Mouse (Mus musculus) cerebellum, adult 2 months (tissue): ENCODE data around the gene Npas3. TPM values are rescaled to one million over a fixed set of nuclear protein-coding genes. Genes with fewer than 3 reads are reported as not detected.

Source experiments
- DNase-seq, 2 experiments: peaks; one replicate each; pipeline ENCODE4 v3.0.0; 2021
- H3K27ac ChIP-seq: fragments of 200-500 bp; 2 replicates; pipeline ENCODE4 v1.5.1; 2012; ENCODE audit warnings: low read length, control low read depth, inconsistent platforms; ENCODE audit not compliant: insufficient read depth
- H3K27me3 ChIP-seq: fragments of 200-500 bp; 2 replicates; pipeline ENCODE4 v1.6.1; 2012; ENCODE audit warnings: inconsistent platforms, mild to moderate bottlenecking, low read length, moderate library complexity; ENCODE audit not compliant: control insufficient read depth, insufficient read depth
- H3K4me1 ChIP-seq: fragments of 200-500 bp; 2 replicates; pipeline ENCODE4 v1.6.1; 2011; ENCODE audit warnings: low read length; ENCODE audit not compliant: control insufficient read depth, insufficient read depth
- H3K4me3 ChIP-seq: fragments of 200-500 bp; replicated peaks from 2 replicates; pipeline ENCODE3; 2011; ENCODE audit warnings: mild to moderate bottlenecking, low read depth, low read length, control low read depth; ENCODE audit not compliant: insufficient read depth
- CTCF ChIP-seq: fragments of 200-500 bp; IDR thresholded peaks from 2 replicates; pipeline ENCODE4 v1.5.1; 2011; ENCODE audit warnings: low read depth, mild to moderate bottlenecking, control low read depth, low read length, moderate library complexity, borderline replicate concordance; ENCODE audit not compliant: insufficient read depth
- POLR2A ChIP-seq: fragments of 200-500 bp; IDR thresholded peaks from 2 replicates; pipeline ENCODE4 v1.6.1; 2011; ENCODE audit warnings: low read length, control low read depth, borderline replicate concordance; ENCODE audit not compliant: insufficient read depth
- WGBS: fragments of 180-500 bp; shearing (Covaris S2); methylation state at CpG from one replicate; pipeline ENCODE4 v1.1.7; 2018; 5-methylcytosine and 5-hydroxymethylcytosine counted together
- polyA plus RNA-seq: library from polyadenylated mRNA; depleted of rRNA; stranded (reverse); fragments of >200 nt; gene quantifications from 2 replicates; pipeline ENCODE4 v1.2.3, GENCODE M21; 2012

Gene Npas3
- polyA plus RNA-seq, 1 experiment, result 13.3 TPM

DNA sequence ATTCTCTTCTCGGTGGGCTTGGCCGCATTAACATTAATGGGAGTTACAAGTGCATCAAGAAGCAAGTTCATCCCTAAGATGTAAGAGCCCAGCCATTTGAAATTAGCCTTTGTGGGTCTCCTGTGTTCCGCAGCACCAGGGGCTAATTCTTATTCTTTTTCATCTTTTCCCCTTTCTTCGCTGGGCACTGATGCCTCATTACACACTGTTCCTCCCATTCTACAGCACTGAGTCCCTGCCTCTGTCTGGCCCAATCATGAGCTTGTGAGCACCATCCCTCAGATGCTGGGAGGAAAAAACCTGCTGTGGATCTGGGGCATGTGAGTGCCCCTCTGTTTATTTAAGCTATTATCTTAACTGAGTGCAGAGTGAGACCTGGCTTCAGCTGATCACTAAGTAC, 633.2 kb downstream of the Npas3 start:
- Histone ChIP-seq H3K4me3 (no peak overlapping the region), H3K27ac (no peak overlapping the region), H3K4me1 (no peaks in the 10 kb centered on the region), H3K27me3 (no peaks in the 10 kb centered on the region; the same call in 1 of the 2 replicates)
- DNase-seq, result no peak
- 91% methylated on average over 4 of the region's 4 CpGs for WGBS
- TF ChIP-seq CTCF (no peak), POLR2A (no peak)

DNA sequence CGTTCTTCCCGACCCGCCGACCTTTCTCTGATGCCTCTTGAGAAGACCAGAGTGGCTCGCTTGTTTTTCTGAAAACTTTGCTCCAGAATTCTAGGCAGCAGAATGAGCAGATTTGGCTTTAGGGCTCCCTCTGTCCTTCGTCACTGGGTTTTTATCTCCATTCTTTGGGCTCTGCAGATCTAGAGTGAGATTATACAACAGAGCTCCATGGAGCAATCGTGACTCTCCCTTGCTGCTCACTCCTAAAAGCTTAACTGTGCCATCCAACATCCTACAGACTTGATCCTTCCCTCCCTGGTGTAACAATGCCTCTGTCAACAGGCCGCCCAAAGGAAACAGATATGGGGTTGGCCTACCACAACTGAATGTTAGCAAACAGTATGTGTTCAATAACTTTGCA, 634.4 kb downstream of the Npas3 start:
- no peaks in the 10 kb centered on the region for H3K4me1 ChIP-seq
- 94% methylated on average over 8 of the region's 8 CpGs for WGBS

DNA sequence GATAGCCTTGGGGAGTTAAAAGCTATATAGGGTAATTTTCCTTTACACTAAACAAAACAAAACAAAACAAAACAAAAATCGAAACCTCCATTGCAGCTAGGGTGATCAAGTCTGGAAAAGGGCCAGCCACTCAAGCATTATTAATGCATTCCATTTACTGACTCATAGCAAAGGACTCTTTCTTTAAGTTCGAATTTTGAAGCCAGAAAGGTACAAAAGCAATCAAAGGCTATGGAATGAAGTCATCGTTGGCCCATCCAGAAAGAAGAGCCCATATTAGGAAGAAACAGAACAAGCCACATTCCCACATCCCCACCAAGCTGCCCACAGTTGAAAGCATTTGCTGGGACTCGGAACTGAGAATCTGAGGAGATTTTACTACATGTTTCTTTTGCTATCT, 640.1 kb downstream of the Npas3 start:
- Histone ChIP-seq H3K27ac (no peak overlapping the region), H3K27me3 (no peaks in the 10 kb centered on the region; the same call in 1 of the 2 replicates), H3K4me3 (no peak overlapping the region), H3K4me1 (no peaks in the 10 kb centered on the region)
- WGBS, result 43% methylated on average over 4 of the region's 4 CpGs
- TF ChIP-seq POLR2A (no peak), CTCF (no peak)
- DNase-seq, result no peak

More for the DNA sequence above, 634.4 kb downstream of the Npas3 start:
- Histone ChIP-seq H3K27me3 (no peaks in the 10 kb centered on the region; the same call in 1 of the 2 replicates), H3K27ac (no peak overlapping the region), H3K4me3 (no peak overlapping the region)
- no peak for DNase-seq
- TF ChIP-seq POLR2A (no peak), CTCF (no peak)

DNA sequence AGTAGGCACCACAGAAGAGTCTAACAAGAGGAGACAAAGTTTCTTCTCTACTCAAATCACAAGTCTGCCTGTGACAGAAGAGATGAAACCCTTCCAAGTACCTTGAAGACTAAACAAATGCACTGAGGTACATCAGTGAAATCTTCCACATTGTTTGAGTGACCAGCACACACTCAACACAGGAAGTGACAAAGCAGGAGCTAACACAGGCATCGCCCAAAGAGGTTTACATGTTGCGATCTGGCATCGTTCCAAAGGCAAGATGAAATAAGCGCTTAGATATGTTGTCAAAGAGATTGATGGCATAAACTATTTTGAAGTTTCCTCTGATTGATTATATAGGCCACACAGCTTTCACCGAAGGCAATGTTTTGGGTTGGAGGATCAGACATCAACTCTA, 647.4 kb downstream of the Npas3 start:
- Histone ChIP-seq H3K27me3 (no peaks in the 10 kb centered on the region), H3K4me3 (no peak overlapping the region), H3K4me1 (no peaks in the 10 kb centered on the region), H3K27ac (no peak overlapping the region)
- no peak for TF ChIP-seq CTCF
- TF ChIP-seq POLR2A, result no peak
- WGBS, result 96% methylated on average over 5 of the region's 5 CpGs
- no peak for DNase-seq

DNA sequence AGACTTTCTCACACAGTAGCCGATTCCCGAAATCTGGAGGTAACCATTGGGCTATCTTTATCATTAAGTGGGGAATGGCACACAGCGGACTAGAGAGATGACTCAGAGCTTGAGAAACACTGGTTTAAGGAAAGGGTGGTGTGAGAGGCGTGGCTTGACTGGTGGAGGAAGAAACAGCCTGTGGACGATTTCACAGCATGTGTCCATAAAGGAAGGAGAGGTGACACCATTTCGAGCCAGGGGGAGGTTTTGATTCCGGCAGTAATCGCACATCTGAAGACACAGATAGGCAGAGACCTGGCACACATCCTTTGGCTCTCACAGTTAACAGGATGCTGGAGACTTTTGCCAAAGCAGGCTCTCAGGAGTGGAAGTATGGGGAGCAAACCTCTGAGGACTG, 660.3 kb downstream of the Npas3 start:
- no peak for DNase-seq
- H3K27ac ChIP-seq, result no peak overlapping the region
- no peaks in the 10 kb centered on the region for H3K4me1 ChIP-seq
- no peak overlapping the region for H3K4me3 ChIP-seq
- H3K27me3 ChIP-seq, result no peaks in the 10 kb centered on the region
- WGBS, result 44% methylated on average over 8 of the region's 8 CpGs
- TF ChIP-seq POLR2A, result no peak
- no peak for TF ChIP-seq CTCF

DNA sequence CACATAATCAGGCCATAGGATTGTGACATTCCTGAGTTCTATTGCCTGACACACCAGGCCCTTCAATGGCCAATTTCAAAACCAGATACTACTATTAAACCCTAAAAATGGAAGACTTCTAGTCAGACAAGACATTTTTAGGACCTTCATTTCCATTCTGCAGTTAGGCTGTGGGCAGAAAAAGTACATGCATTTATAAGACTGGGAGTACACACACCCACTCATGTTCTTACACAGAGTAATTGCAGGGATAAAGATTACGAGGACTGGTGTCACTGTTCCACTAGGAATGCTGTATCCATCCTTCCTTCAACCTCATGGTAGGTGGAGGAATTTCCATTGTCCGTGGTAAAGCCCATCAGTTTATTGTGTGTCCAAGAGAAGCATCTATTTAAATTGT, 661.7 kb downstream of the Npas3 start:
- WGBS, result 92% methylated on average over 2 of the region's 2 CpGs
- no peak overlapping the region for H3K4me3 ChIP-seq
- no peaks in the 10 kb centered on the region for H3K4me1 ChIP-seq
- no peak overlapping the region for H3K27ac ChIP-seq
- H3K27me3 ChIP-seq, result no peaks in the 10 kb centered on the region
- no peak for DNase-seq
- TF ChIP-seq CTCF (no peak), POLR2A (no peak)

DNA sequence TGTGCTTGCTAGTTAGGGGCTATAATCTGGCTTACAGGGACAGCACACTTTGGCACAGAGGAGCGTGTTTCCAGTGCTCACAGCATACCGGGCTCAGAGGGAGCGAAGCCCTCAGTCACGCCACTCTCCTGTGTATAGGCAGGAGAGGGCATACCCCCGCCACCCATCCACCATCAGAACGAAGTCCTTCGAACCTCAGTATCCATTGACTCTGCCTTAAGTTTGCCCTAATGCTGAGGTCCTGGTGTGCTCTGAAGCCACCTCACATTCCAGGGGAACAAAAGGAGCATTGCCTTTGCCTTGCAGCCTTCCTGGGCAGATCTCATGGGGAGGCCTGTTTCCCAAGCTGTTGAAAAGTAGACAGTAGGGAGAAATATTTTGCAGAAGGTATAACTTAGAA, 673.7 kb downstream of the Npas3 start:
- TF ChIP-seq POLR2A, result no peak
- no peak overlapping the region for H3K4me3 ChIP-seq
- H3K27me3 ChIP-seq, result no peaks in the 10 kb centered on the region
- no peaks in the 10 kb centered on the region for H3K4me1 ChIP-seq
- 90% methylated on average over 7 of the region's 7 CpGs for WGBS
- H3K27ac ChIP-seq, result no peak overlapping the region
- no peak for DNase-seq

DNA sequence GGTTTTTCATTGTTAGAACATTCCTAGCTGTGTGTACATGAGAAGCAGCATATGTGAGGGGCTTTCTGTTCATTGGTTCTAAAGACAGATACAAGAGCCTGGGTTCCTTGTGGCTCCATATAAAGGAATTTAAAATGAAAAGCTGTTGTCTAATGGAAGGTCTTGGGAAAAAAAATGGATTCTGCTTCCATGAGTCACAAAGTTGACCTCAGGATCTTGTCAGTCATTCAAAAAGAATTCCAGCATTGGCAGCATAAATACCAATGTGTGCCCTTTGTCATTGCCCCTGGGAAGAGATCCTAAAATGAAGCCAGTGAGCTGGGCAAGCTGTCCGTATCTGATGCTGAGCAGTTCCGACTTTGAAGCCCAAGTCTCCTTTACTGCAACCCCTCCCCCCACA, 700.3 kb downstream of the Npas3 start:
- no peaks in the 10 kb centered on the region for H3K27me3 ChIP-seq
- no peak overlapping the region for H3K27ac ChIP-seq
- H3K4me1 ChIP-seq, result no peaks in the 10 kb centered on the region
- TF ChIP-seq CTCF, result no peak
- no peak for TF ChIP-seq POLR2A
- 32% methylated on average over 2 of the region's 2 CpGs for WGBS
- no peak for DNase-seq
- no peak overlapping the region for H3K4me3 ChIP-seq
